Mouse (Mus musculus) liver, adult 2 months (tissue): ENCODE results near the gene Tmem87b.

Source experiments
- CTCF ChIP-seq: fragments of 200-500 bp; IDR thresholded peaks from 2 replicates; pipeline ENCODE4 v1.5.1; 2011; ENCODE audit warnings: low read depth, low read length, control low read depth
- POLR2A ChIP-seq: fragments of 200-500 bp; IDR thresholded peaks from 2 replicates; pipeline ENCODE4 v1.6.1; 2011; ENCODE audit warnings: low read length, control low read depth; ENCODE audit not compliant: insufficient read depth; ENCODE audit errors: extremely low read depth

- TF ChIP-seq CTCF (no peak), POLR2A (no peak)
Observed at GRCm38 (mm10) chr2:128833435-128833834, 15.5 kb downstream of the Tmem87b start.
